Mouse (Mus musculus): ENCODE data around the gene Cryl1. TPM values are rescaled to one million over a fixed set of nuclear protein-coding genes. Genes with fewer than 3 reads are reported as not detected.

Gene Cryl1
- polyA plus RNA-seq, 1 experiment, result 167 TPM

GRCm38 (mm10) chr14:57318812-57319211 is 79.5 kb downstream of the Cryl1 start:
- H3K27ac ChIP-seq (ENCODE audit: insufficient read depth, low read depth, low read length), result no peak overlapping the region
- no peak for TF ChIP-seq POLR2A (IDR thresholded peaks at IDR 0.05; ENCODE audit: low read depth, low read length)
- TF ChIP-seq CTCF (IDR thresholded peaks at IDR 0.05; ENCODE audit: extremely low read depth, insufficient read length, insufficient replicate concordance, low read depth, low read length), result no peak
- WGBS, result 85% methylated on average over 1 of the region's 1 CpGs
- peaks cover 3% of the 10 kb centered on the region for H3K36me3 ChIP-seq (ENCODE audit: control insufficient read depth, insufficient read depth, low read length)
- H3K27me3 ChIP-seq (ENCODE audit: control insufficient read depth, insufficient read depth, low read length), result no peaks in the 10 kb centered on the region
- no peak overlapping the region for H3K4me3 ChIP-seq (ENCODE audit: low read depth, low read length)
- H3K4me1 ChIP-seq (ENCODE audit: control insufficient read depth, insufficient read depth, insufficient read length, low read length), result no peaks in the 10 kb centered on the region

DNA sequence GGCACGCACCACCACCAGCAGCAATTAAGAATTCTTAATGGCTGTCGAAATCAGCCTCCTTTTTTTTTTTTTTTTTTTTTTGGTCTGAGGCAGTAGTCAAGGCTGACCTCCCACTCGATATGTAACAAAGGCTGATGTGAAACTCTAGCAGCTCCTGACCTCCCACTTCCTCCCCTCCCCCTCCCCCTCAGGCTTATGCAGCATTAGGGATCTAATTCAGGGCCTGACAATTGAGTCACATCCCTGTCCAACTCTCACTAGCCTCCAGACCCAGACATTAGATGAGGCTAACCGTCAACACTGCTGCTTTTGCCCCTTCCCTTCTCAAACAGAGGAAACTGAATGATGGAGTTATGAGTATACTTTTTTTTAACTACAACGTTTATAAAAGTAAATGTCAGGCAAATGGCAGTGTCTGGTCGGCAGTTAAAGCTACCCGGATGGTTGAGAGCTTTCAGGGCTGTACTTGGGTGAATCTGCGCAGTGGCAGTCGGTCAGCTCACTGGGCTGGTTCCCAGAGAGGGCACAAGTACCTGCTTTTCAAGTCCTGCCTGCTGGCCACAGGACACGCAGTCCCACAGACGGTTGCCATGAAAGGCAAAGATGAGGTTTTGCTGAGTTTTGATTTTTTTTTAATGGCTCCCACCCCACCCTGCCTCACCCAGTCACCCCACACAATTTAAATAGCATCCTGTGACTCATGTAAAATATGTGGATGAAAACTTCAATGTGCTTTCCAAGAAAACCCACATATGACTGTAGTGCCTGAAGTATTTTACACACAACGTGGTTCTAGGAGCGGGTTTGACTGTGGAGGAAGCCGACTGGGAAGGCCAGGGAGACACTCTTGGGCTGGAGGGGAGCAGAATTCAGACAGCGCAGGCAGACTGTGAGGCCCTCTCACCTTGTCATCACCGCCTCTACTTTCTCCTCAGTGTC is 81.4 kb downstream of the Cryl1 start:
- H3K4me1 ChIP-seq (ENCODE audit: control insufficient read depth, insufficient read depth, insufficient read length, low read length), result no peaks in the 10 kb centered on the region
- 82% methylated on average over 16 of the region's 16 CpGs for WGBS
- H3K4me3 ChIP-seq (ENCODE audit: low read depth, low read length), result no peak overlapping the region
- no peak for TF ChIP-seq POLR2A (IDR thresholded peaks at IDR 0.05; ENCODE audit: low read depth, low read length)
- TF ChIP-seq CTCF (IDR thresholded peaks at IDR 0.05; ENCODE audit: extremely low read depth, insufficient read length, insufficient replicate concordance, low read depth, low read length), result no peak
- peaks cover 12% of the 10 kb centered on the region for H3K36me3 ChIP-seq (ENCODE audit: control insufficient read depth, insufficient read depth, low read length)
- no peaks in the 10 kb centered on the region for H3K27me3 ChIP-seq (ENCODE audit: control insufficient read depth, insufficient read depth, low read length)
- no peak overlapping the region for H3K27ac ChIP-seq (ENCODE audit: insufficient read depth, low read depth, low read length)

- TF ChIP-seq POLR2A (IDR thresholded peaks at IDR 0.05; ENCODE audit: low read depth, low read length) (no peak), CTCF (IDR thresholded peaks at IDR 0.05; ENCODE audit: extremely low read depth, insufficient read length, insufficient replicate concordance, low read depth, low read length) (no peak)
- H3K27me3 ChIP-seq (ENCODE audit: control insufficient read depth, insufficient read depth, low read length), result no peaks in the 10 kb centered on the region
- no peaks in the 10 kb centered on the region for H3K4me1 ChIP-seq (ENCODE audit: control insufficient read depth, insufficient read depth, insufficient read length, low read length)
- WGBS, result 77% methylated on average over 3 of the region's 3 CpGs
- no peak overlapping the region for H3K4me3 ChIP-seq (ENCODE audit: low read depth, low read length)
- peaks cover 18% of the 10 kb centered on the region for H3K36me3 ChIP-seq (ENCODE audit: control insufficient read depth, insufficient read depth, low read length)
- H3K27ac ChIP-seq (ENCODE audit: insufficient read depth, low read depth, low read length), result no peak overlapping the region
These were observed 82.4 kb downstream of the Cryl1 start for GRCm38 (mm10) chr14:57315976-57316375.

DNA sequence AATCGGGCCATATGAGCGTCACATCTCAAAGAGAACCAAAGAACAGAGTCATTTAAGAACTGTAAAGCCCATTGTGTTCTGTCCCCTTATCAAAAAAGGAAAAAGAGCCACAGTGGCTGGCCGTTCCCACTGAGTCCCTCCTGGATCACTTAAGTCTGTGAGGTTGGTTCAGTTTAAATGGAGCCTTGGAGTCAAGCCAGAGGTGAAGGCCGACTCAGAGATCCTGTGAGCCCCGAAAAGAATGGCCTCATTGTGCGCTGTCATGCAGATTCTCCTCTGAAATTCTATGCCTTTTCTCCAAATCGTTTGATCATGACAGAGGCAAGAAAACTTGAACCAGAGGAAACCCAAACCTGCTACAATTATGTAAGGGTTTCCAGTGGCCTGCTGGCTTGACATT is 82.8 kb downstream of the Cryl1 start:
- WGBS, result 68% methylated on average over 7 of the region's 7 CpGs
- Histone ChIP-seq H3K27ac (ENCODE audit: insufficient read depth, low read depth, low read length) (no peak overlapping the region), H3K4me1 (ENCODE audit: control insufficient read depth, insufficient read depth, insufficient read length, low read length) (no peaks in the 10 kb centered on the region), H3K36me3 (ENCODE audit: control insufficient read depth, insufficient read depth, low read length) (peaks cover 19% of the 10 kb centered on the region), H3K4me3 (ENCODE audit: low read depth, low read length) (no peak overlapping the region), H3K27me3 (ENCODE audit: control insufficient read depth, insufficient read depth, low read length) (no peaks in the 10 kb centered on the region)
- TF ChIP-seq CTCF (IDR thresholded peaks at IDR 0.05; ENCODE audit: extremely low read depth, insufficient read length, insufficient replicate concordance, low read depth, low read length) (no peak), POLR2A (IDR thresholded peaks at IDR 0.05; ENCODE audit: low read depth, low read length) (no peak)

- 89% methylated on average over 11 of the region's 11 CpGs for WGBS
- Histone ChIP-seq H3K27ac (ENCODE audit: insufficient read depth, low read depth, low read length) (no peak overlapping the region), H3K4me1 (ENCODE audit: control insufficient read depth, insufficient read depth, insufficient read length, low read length) (no peaks in the 10 kb centered on the region), H3K27me3 (ENCODE audit: control insufficient read depth, insufficient read depth, low read length) (no peaks in the 10 kb centered on the region), H3K4me3 (ENCODE audit: low read depth, low read length) (no peak overlapping the region), H3K36me3 (ENCODE audit: control insufficient read depth, insufficient read depth, low read length) (peaks cover 14% of the 10 kb centered on the region)
- TF ChIP-seq CTCF (IDR thresholded peaks at IDR 0.05; ENCODE audit: extremely low read depth, insufficient read length, insufficient replicate concordance, low read depth, low read length) (no peak), POLR2A (IDR thresholded peaks at IDR 0.05; ENCODE audit: low read depth, low read length) (no peak)
These were observed 96.6 kb downstream of the Cryl1 start for GRCm38 (mm10) chr14:57301600-57302230.

DNA sequence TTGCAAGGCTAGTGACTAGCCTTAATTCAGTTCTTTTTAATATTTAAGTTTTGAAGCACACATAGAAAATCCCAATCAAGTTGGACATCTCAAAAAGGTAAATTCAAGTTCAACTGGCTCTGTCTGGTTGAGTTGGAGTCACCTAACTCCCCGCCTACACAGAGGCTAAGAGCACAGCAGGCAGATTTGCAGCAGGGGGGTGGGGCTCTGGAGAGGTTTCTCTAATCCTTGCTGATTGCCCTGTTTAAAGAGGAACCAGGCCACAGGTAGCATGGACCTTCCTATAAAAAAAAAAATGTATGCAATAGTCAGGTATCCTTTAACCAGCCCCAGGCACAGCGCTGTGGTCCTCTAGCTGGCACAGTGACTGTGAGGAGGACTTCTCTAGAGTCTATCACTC is 97.8 kb downstream of the Cryl1 start:
- Histone ChIP-seq H3K27me3 (ENCODE audit: control insufficient read depth, insufficient read depth, low read length) (no peaks in the 10 kb centered on the region), H3K27ac (ENCODE audit: insufficient read depth, low read depth, low read length) (no peak overlapping the region), H3K4me3 (ENCODE audit: low read depth, low read length) (no peak overlapping the region), H3K36me3 (ENCODE audit: control insufficient read depth, insufficient read depth, low read length) (peaks cover 16% of the 10 kb centered on the region), H3K4me1 (ENCODE audit: control insufficient read depth, insufficient read depth, insufficient read length, low read length) (no peaks in the 10 kb centered on the region)
- TF ChIP-seq POLR2A (IDR thresholded peaks at IDR 0.05; ENCODE audit: low read depth, low read length) (no peak), CTCF (IDR thresholded peaks at IDR 0.05; ENCODE audit: extremely low read depth, insufficient read length, insufficient replicate concordance, low read depth, low read length) (no peak)
- WGBS, result 79% methylated on average over 2 of the region's 2 CpGs

- TF ChIP-seq CTCF (IDR thresholded peaks at IDR 0.05; ENCODE audit: extremely low read depth, insufficient read length, insufficient replicate concordance, low read depth, low read length) (no peak), POLR2A (IDR thresholded peaks at IDR 0.05; ENCODE audit: low read depth, low read length) (no peak)
- Histone ChIP-seq H3K4me3 (ENCODE audit: low read depth, low read length) (no peak overlapping the region), H3K4me1 (ENCODE audit: control insufficient read depth, insufficient read depth, insufficient read length, low read length) (no peaks in the 10 kb centered on the region), H3K36me3 (ENCODE audit: control insufficient read depth, insufficient read depth, low read length) (peaks cover 16% of the 10 kb centered on the region), H3K27me3 (ENCODE audit: control insufficient read depth, insufficient read depth, low read length) (no peaks in the 10 kb centered on the region), H3K27ac (ENCODE audit: insufficient read depth, low read depth, low read length) (no peak overlapping the region)
- 75% methylated on average over 5 of the region's 5 CpGs for WGBS
These were observed 100.7 kb downstream of the Cryl1 start for GRCm38 (mm10) chr14:57297672-57298071.

Measured in small intestine, adult 2 months (tissue).